Mouse (Mus musculus): ENCODE measurements around the gene Vmn1r69. TPM values are rescaled to one million over a fixed set of nuclear protein-coding genes. Genes with fewer than 3 reads are reported as not detected.

The Vmn1r69 gene
- not detected in 2 replicates for polyA plus RNA-seq (2016; fragmentation: Nextera tagmentation; extraction: Ambion mirVana)

- H3K4me3 ChIP-seq: no peak within 1 kb of the TSS
- DNase-seq (ENCODE audit: low spot score): no peak
- H3K9me3 ChIP-seq: peaks cover 50% of the 10 kb centered on the region
- H3K36me3 ChIP-seq: no peaks in the 10 kb centered on the region
- no peak within 1 kb of the TSS for H3K27ac ChIP-seq
- H3K4me1 ChIP-seq (replicated peaks): no peaks in the 10 kb centered on the region
- H3K27me3 ChIP-seq (ENCODE audit: insufficient read depth, poor library complexity, severe bottlenecking): no peaks in the 10 kb centered on the region
These were observed at the start of gene Vmn1r69 for GRCm38 (mm10) chr7:10613559-10613958. TSS of gene Vmn1r69 (minus strand) at chr7:10613659.

- DNase-seq (ENCODE audit: low spot score): no peak
- 78% methylated on average over 1 of the region's 1 CpGs for WGBS
- Histone ChIP-seq H3K36me3 (no peaks in the 10 kb centered on the region), H3K4me1 (replicated peaks) (no peaks in the 10 kb centered on the region), H3K27ac (no peak within 1 kb of the TSS), H3K27me3 (ENCODE audit: insufficient read depth, poor library complexity, severe bottlenecking) (no peaks in the 10 kb centered on the region), H3K4me3 (no peak within 1 kb of the TSS), H3K9me3 (peaks cover 71% of the 10 kb centered on the region)
These were observed 17.8 kb upstream of the Vmn1r69 start, which contains the start of gene Vmn1r70 for GRCm38 (mm10) chr7:10631232-10631631. TSS of gene Vmn1r70 (plus strand) at chr7:10631532.

- Histone ChIP-seq H3K4me1 (replicated peaks) (no peaks in the 10 kb centered on the region), H3K36me3 (no peaks in the 10 kb centered on the region), H3K9me3 (peaks cover 17% of the 10 kb centered on the region), H3K27ac (no peak within 1 kb of the TSS), H3K27me3 (ENCODE audit: insufficient read depth, poor library complexity, severe bottlenecking) (no peaks in the 10 kb centered on the region), H3K4me3 (no peak within 1 kb of the TSS)
- WGBS: 85% methylated on average over 2 of the region's 2 CpGs
- DNase-seq (ENCODE audit: low spot score): no peak
These were observed 55.1 kb downstream of the Vmn1r69 start, which contains the start of gene Vmn1r68 for GRCm38 (mm10) chr7:10558385-10558784. TSS of gene Vmn1r68 (minus strand) at chr7:10558485.

Other genes with a start within 250 kb of the Vmn1r69 start
- not detected in 2 replicates for gene Vmn1r67, start 170.3 kb downstream of the Vmn1r69 start, polyA plus RNA-seq (2016; fragmentation: Nextera tagmentation; extraction: Ambion mirVana)
- gene Zik1, start 118.3 kb downstream of the Vmn1r69 start, polyA plus RNA-seq (2016; fragmentation: Nextera tagmentation; extraction: Ambion mirVana): 30.5 and 31.2 TPM in 2 replicates
- gene Vmn1r68, start 55.2 kb downstream of the Vmn1r69 start, polyA plus RNA-seq (2016; fragmentation: Nextera tagmentation; extraction: Ambion mirVana): not detected in 2 replicates
- gene Vmn1r70, start 17.9 kb upstream of the Vmn1r69 start, polyA plus RNA-seq (2016; fragmentation: Nextera tagmentation; extraction: Ambion mirVana): not detected in 2 replicates
- not detected in 2 replicates for gene Nlrp4b, start 74.1 kb upstream of the Vmn1r69 start, polyA plus RNA-seq (2016; fragmentation: Nextera tagmentation; extraction: Ambion mirVana)
- not detected in 2 replicates for gene Vmn1r71, start 140.7 kb upstream of the Vmn1r69 start, polyA plus RNA-seq (2016; fragmentation: Nextera tagmentation; extraction: Ambion mirVana)